Mouse (Mus musculus) liver, postnatal 0 days (tissue): ENCODE results near the gene Olfr961.

Experiments
- CTCF ChIP-seq: sonication (generic); IDR thresholded peaks from 2 replicates; pipeline ENCODE4 v1.5.1; 2016; ENCODE audit warnings: antibody characterized with exemption, low read depth
- EP300 ChIP-seq: IDR thresholded peaks from 2 replicates; pipeline ENCODE4 v1.6.1; 2016; ENCODE audit warnings: antibody characterized with exemption, low read depth, mild to moderate bottlenecking

- no peak for TF ChIP-seq CTCF
- no peak for TF ChIP-seq EP300
These were observed 20.2 kb upstream of the Olfr961 start for GRCm38 (mm10) chr9:39624711-39625110.
